Mouse (Mus musculus) lung, adult 2 months (tissue): ENCODE data around the gene Irgc1. TPM values are rescaled to one million over a fixed set of nuclear protein-coding genes. Genes with fewer than 3 reads are reported as not detected.

ENCODE experiments used
- DNase-seq: peaks from one replicate; pipeline ENCODE4 v3.0.0; 2022
- H3K4me1 ChIP-seq: fragments of 200-500 bp; 2 replicates; pipeline ENCODE4 v1.6.1; 2011; ENCODE audit warnings: low read length; ENCODE audit not compliant: control insufficient read depth, insufficient read depth
- H3K4me3 ChIP-seq: fragments of 200-500 bp; replicated peaks from 2 replicates; pipeline ENCODE3; 2011; ENCODE audit warnings: low read depth, mild to moderate bottlenecking, control low read depth, low read length; ENCODE audit errors: extremely low read depth
- CTCF ChIP-seq: fragments of 200-500 bp; IDR thresholded peaks from 2 replicates; pipeline ENCODE4 v1.5.1; 2011; ENCODE audit warnings: mild to moderate bottlenecking, low read length, control low read depth; ENCODE audit not compliant: insufficient read depth
- POLR2A ChIP-seq: fragments of 200-500 bp; IDR thresholded peaks from 2 replicates; pipeline ENCODE4 v1.6.1; 2011; ENCODE audit warnings: low read depth, mild to moderate bottlenecking, control low read depth, low read length, borderline replicate concordance; ENCODE audit errors: extremely low read depth
- WGBS: fragments of 180-500 bp; shearing (Covaris S2); methylation state at CpG from one replicate; pipeline ENCODE4 v1.1.7; 2018; 5-methylcytosine and 5-hydroxymethylcytosine counted together
- polyA plus RNA-seq: library from polyadenylated mRNA; depleted of rRNA; stranded (reverse); fragments of >200 nt; gene quantifications from 2 replicates; pipeline ENCODE4 v1.2.3, GENCODE M21; 2012

The Irgc1 gene
- polyA plus RNA-seq, 1 experiment, result 0.69 TPM

DNA sequence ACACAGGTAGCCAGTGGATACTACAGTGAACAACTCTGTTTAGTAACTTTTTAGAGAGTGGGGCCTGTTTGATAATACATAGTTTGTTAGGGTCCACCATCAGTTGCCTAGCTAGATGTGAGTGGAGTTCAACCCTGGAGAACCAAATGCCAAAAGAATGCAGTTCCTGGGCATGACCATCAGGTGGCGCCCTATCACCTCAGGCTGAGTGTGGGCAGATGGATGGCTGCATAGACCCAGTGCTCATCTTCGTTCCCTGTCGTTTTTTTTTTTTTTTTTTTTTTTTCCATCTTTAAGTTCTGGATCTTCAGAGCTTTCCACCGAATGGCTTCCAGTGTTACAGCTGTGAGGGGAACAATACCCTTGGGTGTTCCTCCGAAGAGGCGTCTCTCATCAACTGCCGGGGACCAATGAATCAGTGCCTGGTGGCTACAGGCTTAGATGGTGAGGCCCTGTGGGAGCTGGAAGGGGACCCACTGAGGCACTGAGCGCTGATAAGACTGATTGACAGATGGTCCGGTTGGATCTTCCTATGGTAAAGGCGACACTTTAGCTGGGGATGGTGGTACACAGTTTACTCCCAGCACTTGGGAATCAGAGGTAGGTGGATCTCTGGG lies 21.9 kb upstream of the Irgc1 start:
- WGBS, result 56% methylated on average over 10 of the region's 10 CpGs
- TF ChIP-seq CTCF (peak; percentile 96), POLR2A (no peak)
- Histone ChIP-seq H3K4me3 (no peak overlapping the region), H3K4me1 (no peaks in the 10 kb centered on the region)
- DNase-seq, result peak; percentile 58

DNA sequence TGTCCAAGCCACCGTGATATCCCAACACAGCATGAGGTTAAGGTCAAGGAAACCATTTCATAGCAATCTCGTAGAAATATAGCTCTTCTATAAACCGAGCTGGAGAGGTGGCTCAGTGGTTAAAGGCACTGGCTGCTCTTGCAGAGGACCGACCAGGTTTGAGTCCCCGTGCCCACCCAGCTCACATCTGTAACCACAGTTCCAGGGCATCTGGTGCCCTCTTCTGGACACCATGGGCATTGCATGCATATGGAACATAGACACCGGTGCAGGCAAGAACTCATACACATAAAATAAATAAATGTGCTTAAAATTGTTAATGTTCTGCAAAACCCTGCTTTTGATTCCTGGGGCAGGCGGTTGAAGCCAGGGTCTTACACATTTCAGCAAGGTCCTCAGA lies 20.8 kb upstream of the Irgc1 start:
- TF ChIP-seq POLR2A (no peak), CTCF (peak; percentile 66)
- 80% methylated on average over 7 of the region's 7 CpGs for WGBS
- no peak for DNase-seq

DNA sequence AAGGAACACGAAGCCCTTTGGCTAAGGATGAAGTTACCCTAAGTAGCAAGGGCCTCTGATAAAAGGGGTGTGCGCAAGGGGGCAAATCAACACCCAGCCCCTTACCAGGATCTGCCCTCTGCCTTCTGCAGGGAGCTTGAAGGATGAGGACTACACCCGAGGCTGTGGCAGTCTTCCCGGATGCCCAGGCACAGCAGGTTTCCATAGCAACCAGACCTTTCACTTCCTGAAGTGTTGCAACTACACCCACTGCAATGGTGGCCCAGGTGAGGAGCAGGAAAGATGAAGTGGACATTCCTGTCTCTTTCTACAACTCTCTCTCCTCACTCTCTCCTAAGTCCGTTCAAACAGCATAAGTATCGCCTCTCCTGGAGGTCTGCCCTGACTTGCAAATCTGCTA lies 20.3 kb upstream of the Irgc1 start:
- TF ChIP-seq CTCF (no peak), POLR2A (no peak)
- no peak for DNase-seq
- WGBS, result 69% methylated on average over 6 of the region's 6 CpGs
- no peak overlapping the region for H3K4me3 ChIP-seq
- H3K4me1 ChIP-seq, result no peaks in the 10 kb centered on the region

More for the DNA sequence above, 20.8 kb upstream of the Irgc1 start:
- Histone ChIP-seq H3K4me3 (no peak overlapping the region), H3K4me1 (no peaks in the 10 kb centered on the region)

DNA sequence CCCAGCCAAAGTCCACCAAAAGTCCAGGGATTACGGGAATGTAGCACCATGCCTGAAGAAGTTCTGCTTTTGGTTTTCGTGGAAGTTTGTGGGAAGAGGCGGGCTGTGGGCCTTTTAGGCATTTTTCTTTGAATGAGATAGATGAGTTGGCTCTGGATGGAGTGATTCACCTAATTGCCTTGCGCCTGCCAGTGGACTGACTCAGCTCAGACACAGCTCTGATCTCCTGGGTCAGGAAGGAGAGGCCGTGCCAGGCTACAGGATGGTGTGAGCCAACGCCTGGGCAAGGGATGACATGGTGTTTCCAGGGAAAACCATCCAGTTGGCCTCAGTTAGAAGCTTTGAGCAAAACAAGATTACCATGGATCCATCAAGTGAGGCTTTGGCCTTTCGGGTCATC lies 18.3 kb upstream of the Irgc1 start:
- WGBS, result 80% methylated on average over 7 of the region's 7 CpGs
- H3K4me3 ChIP-seq, result no peak overlapping the region
- no peaks in the 10 kb centered on the region for H3K4me1 ChIP-seq
- TF ChIP-seq CTCF (no peak), POLR2A (no peak)
- no peak for DNase-seq

DNA sequence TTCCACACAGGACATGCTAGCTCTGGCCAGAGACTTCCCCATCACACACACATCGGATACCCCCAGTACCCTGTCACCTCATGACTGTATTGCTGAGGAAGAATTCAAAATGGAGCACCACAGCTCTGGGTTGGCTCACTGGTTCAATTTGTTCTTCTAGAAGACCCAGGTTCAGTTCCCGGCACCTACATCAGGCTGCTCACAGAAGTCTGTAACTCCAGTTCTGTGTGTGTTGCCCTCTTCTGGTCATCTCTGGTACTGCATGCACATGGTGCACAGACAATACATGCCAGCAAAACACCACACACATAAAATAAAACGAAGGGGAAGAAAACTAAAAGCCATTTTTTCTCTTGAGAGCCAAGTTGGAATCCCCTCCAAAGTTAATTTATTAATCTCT lies 17.0 kb upstream of the Irgc1 start:
- no peak for DNase-seq
- TF ChIP-seq POLR2A, result no peak
- 0 out of 2 replicates have a peak, but pooled peaks have one; percentile 8 for TF ChIP-seq CTCF
- WGBS, result 88% methylated on average over 3 of the region's 3 CpGs
- H3K4me3 ChIP-seq, result no peak overlapping the region
- no peaks in the 10 kb centered on the region; the same call in 1 of the 2 replicates for H3K4me1 ChIP-seq

DNA sequence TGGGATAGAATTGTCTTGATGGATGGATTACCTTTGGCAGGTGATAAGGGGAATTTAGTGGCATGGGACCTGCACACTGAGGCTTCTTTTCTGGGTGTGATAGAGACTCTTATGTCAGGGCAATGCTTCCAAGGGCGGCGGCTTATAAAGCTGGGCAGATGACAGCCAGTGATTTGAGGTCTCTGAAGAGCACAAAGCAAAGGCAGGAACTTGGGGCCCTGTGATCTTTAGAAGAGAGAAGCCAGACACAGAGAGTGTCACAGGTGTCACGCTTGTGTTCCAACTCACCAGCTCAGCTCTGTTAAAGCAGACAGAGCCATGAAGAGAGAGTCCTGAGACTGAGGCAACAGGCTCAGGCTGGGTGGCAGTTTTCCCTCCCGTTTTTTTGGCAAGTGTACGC lies 15.8 kb upstream of the Irgc1 start:
- Histone ChIP-seq H3K4me1 (no peaks in the 10 kb centered on the region; the same call in 1 of the 2 replicates), H3K4me3 (no peak overlapping the region)
- TF ChIP-seq CTCF (no peak), POLR2A (no peak)
- WGBS, result 90% methylated on average over 5 of the region's 5 CpGs
- DNase-seq, result no peak

DNA sequence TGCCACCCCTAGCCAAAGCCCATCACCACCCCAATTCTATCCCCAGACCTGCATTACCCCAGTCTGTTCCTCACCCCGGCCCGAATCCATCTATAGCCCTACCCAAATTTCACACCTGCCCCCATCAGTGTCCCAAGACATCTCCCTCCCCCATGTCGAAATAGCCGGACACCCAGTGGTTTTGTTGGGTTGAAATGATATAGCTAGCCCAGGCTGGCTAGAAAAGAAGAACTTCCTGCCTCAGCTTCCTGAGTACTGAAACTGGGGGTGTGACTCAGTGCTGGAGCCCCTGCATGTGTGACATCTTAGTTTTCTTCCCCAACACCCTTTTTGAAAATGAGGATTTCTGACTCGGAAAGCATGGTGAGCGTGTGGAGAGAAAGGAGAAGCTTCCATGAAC lies 14.7 kb upstream of the Irgc1 start:
- no peak for TF ChIP-seq CTCF
- 84% methylated on average over 6 of the region's 6 CpGs for WGBS
- Histone ChIP-seq H3K4me1 (peaks cover 3% of the 10 kb centered on the region), H3K4me3 (no peak overlapping the region)
- no peak for DNase-seq

DNA sequence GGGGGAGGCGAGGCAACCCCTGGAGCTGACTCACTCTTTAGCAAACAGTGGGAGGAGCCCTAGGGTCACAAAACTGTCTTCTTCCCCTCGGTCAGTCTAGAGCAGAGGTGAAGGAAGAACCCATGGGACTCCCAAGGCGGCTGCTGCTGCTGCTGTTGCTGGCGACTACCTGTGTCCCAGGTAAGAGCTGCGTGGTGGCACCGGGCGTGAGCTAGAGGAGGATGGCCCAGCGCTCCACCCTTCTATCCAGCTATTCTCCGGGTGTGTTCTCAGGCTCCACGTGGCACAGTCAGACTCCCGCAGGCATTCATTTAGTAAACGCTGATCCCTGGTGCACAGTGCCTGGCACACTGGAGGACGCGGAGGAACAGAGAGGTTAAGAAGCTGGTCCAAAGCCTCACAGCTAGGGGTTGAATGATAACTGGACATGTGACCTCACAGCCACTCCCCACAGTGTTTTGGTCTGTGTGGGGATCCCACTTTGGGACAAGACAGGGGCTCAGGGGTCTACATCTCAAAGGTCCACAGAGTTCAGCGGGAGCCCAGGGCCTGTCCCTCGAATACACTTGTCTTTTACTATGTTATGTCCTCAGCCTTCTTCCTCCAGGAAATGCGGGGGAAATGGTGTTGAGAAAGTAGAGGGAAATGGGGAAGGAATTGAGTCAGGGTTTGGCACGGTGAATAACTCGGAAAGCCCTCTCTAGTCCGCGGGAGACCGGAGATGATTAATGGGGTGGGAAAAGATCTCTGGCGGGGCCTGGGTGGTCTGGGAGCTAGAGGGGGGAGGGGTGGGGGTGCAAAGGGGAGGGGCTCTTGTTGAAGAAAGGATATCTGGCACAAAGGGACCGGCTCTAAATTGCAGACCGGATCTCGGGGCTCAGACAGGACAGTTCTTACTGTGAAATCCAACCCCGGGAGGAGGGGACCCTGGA lies 10.6 kb upstream of the Irgc1 start, which contains the start of gene Plaur:
TSS of gene Plaur (plus strand) at position 97 of the 932 bp plus-strand sequence.
- Histone ChIP-seq H3K4me1 (peaks cover 19% of the 10 kb centered on the region), H3K4me3 (peak within 1 kb of the TSS; percentile 64)
- DNase-seq, result peak; percentile 52
- TF ChIP-seq POLR2A (peak; percentile 67), CTCF (no peak)
- WGBS, result under 1% methylated on average over 27 of the region's 27 CpGs

DNA sequence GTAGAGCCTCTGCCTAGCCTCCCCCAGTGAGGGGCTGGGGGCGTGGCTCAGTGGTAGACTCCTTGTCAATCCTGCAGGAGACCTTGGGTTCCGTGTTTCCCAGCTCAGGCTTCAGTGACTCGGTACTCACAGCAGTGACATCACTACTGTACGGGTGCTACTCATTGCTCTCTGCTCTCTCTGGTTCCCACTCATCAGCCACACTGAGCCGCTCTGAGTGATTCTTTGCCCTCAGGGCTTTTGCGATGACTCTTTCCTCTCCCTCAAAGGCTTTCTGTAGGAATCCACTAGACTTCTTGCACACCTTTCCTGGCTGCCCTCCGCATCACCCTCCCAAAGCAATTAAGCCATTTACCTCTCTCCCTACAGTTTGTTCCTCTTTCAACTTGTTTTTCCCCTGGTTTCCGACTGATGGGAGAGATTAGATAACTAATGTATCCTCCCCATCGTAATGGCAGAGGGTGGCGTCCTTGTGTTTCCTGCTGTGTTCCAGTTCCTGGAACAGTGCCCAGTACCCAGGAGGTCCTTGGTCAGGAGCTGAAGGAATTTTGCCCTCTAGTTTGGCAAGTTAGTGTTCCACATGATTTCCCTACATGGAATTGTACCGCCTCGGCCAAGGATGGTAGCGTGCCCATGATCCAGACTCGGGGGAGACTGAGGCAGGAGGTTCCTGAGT lies 9.4 kb upstream of the Irgc1 start:
- no peak for TF ChIP-seq POLR2A
- no peak for TF ChIP-seq CTCF
- DNase-seq, result peak; percentile 47
- WGBS, result 19% methylated on average over 14 of the region's 14 CpGs
- Histone ChIP-seq H3K4me3 (peak overlapping the region; percentile 7), H3K4me1 (peaks cover 25% of the 10 kb centered on the region)
